Mouse (Mus musculus) hindbrain, embryonic 13.5 days (tissue): ENCODE results near the gene 2810408A11Rik. TPM values are rescaled to one million over a fixed set of nuclear protein-coding genes. Genes with fewer than 3 reads are reported as not detected.

Experiments
- ATAC-seq: fragments of 200-750 bp; cut with Nextera tagmentation; 2 replicates; pipeline ENCODE4 v1.8.0; 2017; ENCODE audit warnings: moderate TSS enrichment; ENCODE audit not compliant: low FRiP score
- H3K27ac ChIP-seq: fragments of 300-500 bp; sonication (generic); 2 replicates; pipeline ENCODE4 v1.5.1; 2015; ENCODE audit warnings: inconsistent platforms, mild to moderate bottlenecking, moderate library complexity
- H3K27me3 ChIP-seq: fragments of 300-500 bp; sonication (generic); 2 replicates; pipeline ENCODE4 v1.6.1; 2015; ENCODE audit warnings: mild to moderate bottlenecking, inconsistent platforms
- H3K36me3 ChIP-seq: fragments of 300-500 bp; sonication (generic); 2 replicates; pipeline ENCODE4 v1.6.1; 2015; ENCODE audit warnings: mild to moderate bottlenecking, inconsistent platforms
- H3K4me1 ChIP-seq: fragments of 300-500 bp; sonication (generic); replicated peaks from 2 replicates; pipeline ENCODE4 v1.6.1; 2015; ENCODE audit warnings: inconsistent platforms
- H3K4me2 ChIP-seq: fragments of 300-500 bp; sonication (generic); 2 replicates; pipeline ENCODE4 v1.6.1; 2015; ENCODE audit warnings: inconsistent platforms, mild to moderate bottlenecking, moderate library complexity
- H3K4me3 ChIP-seq: fragments of 300-500 bp; sonication (generic); 2 replicates; pipeline ENCODE4 v1.5.1; 2015; ENCODE audit warnings: mild to moderate bottlenecking, inconsistent platforms
- H3K9ac ChIP-seq: fragments of 300-500 bp; sonication (generic); 2 replicates; pipeline ENCODE4 v1.6.1; 2015; ENCODE audit warnings: mild to moderate bottlenecking, inconsistent platforms
- H3K9me3 ChIP-seq: fragments of 300-500 bp; sonication (generic); 2 replicates; pipeline ENCODE4 v1.6.1; 2016; ENCODE audit warnings: inconsistent platforms
- WGBS: fragments of 180-500 bp; shearing (Covaris S2); methylation state at CpG from one replicate; pipeline ENCODE4 v1.1.7; 2015; 5-methylcytosine and 5-hydroxymethylcytosine counted together
- polyA plus RNA-seq: library from polyadenylated mRNA; unstranded; fragments of >200 nt; fragmentation: Nextera tagmentation; extraction: Ambion mirVana; gene quantifications from 2 replicates; pipeline ENCODE4 v1.2.1, GENCODE M21; 2015

2810408A11Rik gene
- polyA plus RNA-seq, 1 experiment from 2014 or later, result 10.3 TPM

GRCm38 (mm10) chr11:69902972-69903371, 2.2 kb upstream of the 2810408A11Rik start:
- Histone ChIP-seq H3K4me1 (peaks cover 35% of the 10 kb centered on the region), H3K27ac (no peak overlapping the region), H3K36me3 (peaks cover 49% of the 10 kb centered on the region), H3K9ac (peak overlapping the region; percentile 97), H3K4me2 (peak overlapping the region; percentile 94), H3K4me3 (peak overlapping the region; percentile 89), H3K9me3 (no peaks in the 10 kb centered on the region), H3K27me3 (no peaks in the 10 kb centered on the region)
- ATAC-seq, result no peak
- 88% methylated on average over 13 of the region's 13 CpGs for WGBS

GRCm38 (mm10) chr11:69901993-69902392, 1.2 kb upstream of the 2810408A11Rik start:
- no peak for ATAC-seq
- WGBS, result under 1% methylated on average over 34 of the region's 39 CpGs
- no peaks in the 10 kb centered on the region for H3K27me3 ChIP-seq

GRCm38 (mm10) chr11:69901406-69901846, 639 bp upstream of the 2810408A11Rik start:
- no peaks in the 10 kb centered on the region for H3K27me3 ChIP-seq
- under 1% methylated on average over 42 of the region's 42 CpGs for WGBS
- peak overlapping the region; percentile 94 for H3K4me2 ChIP-seq
- peak overlapping the region; percentile 97 for H3K9ac ChIP-seq
- peaks cover 36% of the 10 kb centered on the region for H3K36me3 ChIP-seq
- H3K4me1 ChIP-seq, result peaks cover 36% of the 10 kb centered on the region
- H3K9me3 ChIP-seq, result no peaks in the 10 kb centered on the region
- H3K4me3 ChIP-seq, result peak overlapping the region; percentile 89
- peak; percentile 74 for ATAC-seq
- peak overlapping the region; percentile 99 for H3K27ac ChIP-seq

More at GRCm38 (mm10) chr11:69901993-69902392, 1.2 kb upstream of the 2810408A11Rik start:
- Histone ChIP-seq H3K4me3 (peak overlapping the region; percentile 89), H3K27ac (peak overlapping the region; percentile 99), H3K9ac (peak overlapping the region; percentile 97), H3K36me3 (peaks cover 41% of the 10 kb centered on the region), H3K4me1 (peaks cover 36% of the 10 kb centered on the region), H3K4me2 (peak overlapping the region; percentile 94), H3K9me3 (no peaks in the 10 kb centered on the region)

GRCm38 (mm10) chr11:69899870-69900269, 917 bp downstream of the 2810408A11Rik start:
- H3K9ac ChIP-seq, result peak overlapping the region; percentile 97
- H3K27me3 ChIP-seq, result no peaks in the 10 kb centered on the region
- peak overlapping the region; percentile 99; the same call in 1 of the 2 replicates for H3K27ac ChIP-seq
- peak overlapping the region; percentile 89 for H3K4me3 ChIP-seq
- peaks cover 21% of the 10 kb centered on the region for H3K36me3 ChIP-seq
- H3K4me2 ChIP-seq, result peak overlapping the region; percentile 94
- no peak for ATAC-seq
- H3K4me1 ChIP-seq, result peaks cover 36% of the 10 kb centered on the region
- no peaks in the 10 kb centered on the region for H3K9me3 ChIP-seq
- 35% methylated on average over 4 of the region's 4 CpGs for WGBS

GRCm38 (mm10) chr11:69895291-69895690, 5.5 kb downstream of the 2810408A11Rik start, which contains the start of gene Acap1:
Gene Acap1 (minus strand): TSS chr11:69895539.
- Histone ChIP-seq H3K4me2 (no peak within 1 kb of the TSS), H3K36me3 (peaks cover 3% of the 10 kb centered on the region; the same call in 1 of the 2 replicates), H3K4me3 (no peak within 1 kb of the TSS), H3K27ac (no peak within 1 kb of the TSS), H3K4me1 (peaks cover 21% of the 10 kb centered on the region), H3K9ac (no peak within 1 kb of the TSS), H3K9me3 (no peaks in the 10 kb centered on the region), H3K27me3 (0 out of 2 replicates have a peak, but pooled peaks cover 3% of the 10 kb centered on the region)
- no peak for ATAC-seq
- 84% methylated on average over 4 of the region's 4 CpGs for WGBS

- WGBS, result 80% methylated on average over 5 of the region's 5 CpGs
- Histone ChIP-seq H3K4me3 (no peak overlapping the region), H3K36me3 (peaks cover 3% of the 10 kb centered on the region; the same call in 1 of the 2 replicates), H3K9ac (no peak overlapping the region), H3K4me1 (peaks cover 17% of the 10 kb centered on the region), H3K4me2 (no peak overlapping the region), H3K27ac (no peak overlapping the region), H3K27me3 (0 out of 2 replicates have a peak, but pooled peaks cover 3% of the 10 kb centered on the region), H3K9me3 (no peaks in the 10 kb centered on the region)
- no peak for ATAC-seq
Observed at GRCm38 (mm10) chr11:69894671-69895070, 6.1 kb downstream of the 2810408A11Rik start.

- WGBS, result 71% methylated on average over 4 of the region's 4 CpGs
- H3K4me3 ChIP-seq, result no peak overlapping the region
- H3K27ac ChIP-seq, result no peak overlapping the region
- 0 out of 2 replicates have a peak, but pooled peaks cover 3% of the 10 kb centered on the region for H3K27me3 ChIP-seq
- H3K9me3 ChIP-seq, result no peaks in the 10 kb centered on the region
- no peaks in the 10 kb centered on the region; the same call in 1 of the 2 replicates for H3K4me1 ChIP-seq
- H3K36me3 ChIP-seq, result no peaks in the 10 kb centered on the region
- ATAC-seq, result no peak
- no peak overlapping the region for H3K4me2 ChIP-seq
- H3K9ac ChIP-seq, result no peak overlapping the region
Observed at GRCm38 (mm10) chr11:69891482-69891881, 9.3 kb downstream of the 2810408A11Rik start.

GRCm38 (mm10) chr11:69886907-69887635, 13.7 kb downstream of the 2810408A11Rik start:
- Histone ChIP-seq H3K27ac (no peak overlapping the region), H3K4me1 (no peaks in the 10 kb centered on the region; the same call in 1 of the 2 replicates), H3K4me2 (no peak overlapping the region), H3K27me3 (peaks cover 16% of the 10 kb centered on the region), H3K4me3 (no peak overlapping the region), H3K9ac (no peak overlapping the region), H3K9me3 (no peaks in the 10 kb centered on the region), H3K36me3 (no peaks in the 10 kb centered on the region)
- 77% methylated on average over 8 of the region's 8 CpGs for WGBS
- no peak for ATAC-seq

GRCm38 (mm10) chr11:69884663-69885062, 16.1 kb downstream of the 2810408A11Rik start:
- Histone ChIP-seq H3K4me1 (peaks cover 18% of the 10 kb centered on the region), H3K4me2 (no peak overlapping the region), H3K4me3 (no peak overlapping the region), H3K36me3 (no peaks in the 10 kb centered on the region), H3K27me3 (peaks cover 34% of the 10 kb centered on the region), H3K27ac (no peak overlapping the region), H3K9ac (no peak overlapping the region), H3K9me3 (no peaks in the 10 kb centered on the region)
- no peak for ATAC-seq
- WGBS, result 86% methylated on average over 8 of the region's 8 CpGs

- Histone ChIP-seq H3K9me3 (no peaks in the 10 kb centered on the region), H3K36me3 (no peaks in the 10 kb centered on the region), H3K27me3 (peaks cover 38% of the 10 kb centered on the region), H3K27ac (no peak overlapping the region), H3K4me3 (no peak overlapping the region), H3K4me2 (no peak overlapping the region), H3K4me1 (peaks cover 22% of the 10 kb centered on the region), H3K9ac (no peak overlapping the region)
- ATAC-seq, result no peak
- WGBS, result 84% methylated on average over 9 of the region's 9 CpGs
Observed at GRCm38 (mm10) chr11:69884240-69884639, 16.5 kb downstream of the 2810408A11Rik start.

- peaks cover 42% of the 10 kb centered on the region for H3K27me3 ChIP-seq
- no peak overlapping the region for H3K4me3 ChIP-seq
- no peak overlapping the region for H3K27ac ChIP-seq
- ATAC-seq, result no peak
- H3K4me2 ChIP-seq, result no peak overlapping the region
- 91% methylated on average over 8 of the region's 8 CpGs for WGBS
- no peaks in the 10 kb centered on the region for H3K9me3 ChIP-seq
- H3K9ac ChIP-seq, result no peak overlapping the region
- H3K36me3 ChIP-seq, result no peaks in the 10 kb centered on the region
- peaks cover 27% of the 10 kb centered on the region for H3K4me1 ChIP-seq
Observed at GRCm38 (mm10) chr11:69883527-69884151, 17.1 kb downstream of the 2810408A11Rik start.

GRCm38 (mm10) chr11:69883066-69883465, 17.7 kb downstream of the 2810408A11Rik start:
- Histone ChIP-seq H3K4me1 (peaks cover 32% of the 10 kb centered on the region), H3K9ac (no peak overlapping the region), H3K4me3 (no peak overlapping the region), H3K27me3 (peaks cover 42% of the 10 kb centered on the region), H3K27ac (no peak overlapping the region), H3K9me3 (no peaks in the 10 kb centered on the region), H3K36me3 (no peaks in the 10 kb centered on the region), H3K4me2 (no peak overlapping the region)
- ATAC-seq, result no peak
- 62% methylated on average over 4 of the region's 4 CpGs for WGBS
